Mouse (Mus musculus) MEL-GATA-1-ER (cell line): ENCODE measurements around the gene Kank3.

Experiments used
- DNase-seq: peaks from one replicate; pipeline ENCODE4 v3.0.0-alpha.2; 2012; ENCODE audit warnings: low read depth; ENCODE audit errors: extremely low read depth

The Kank3 gene

DNA sequence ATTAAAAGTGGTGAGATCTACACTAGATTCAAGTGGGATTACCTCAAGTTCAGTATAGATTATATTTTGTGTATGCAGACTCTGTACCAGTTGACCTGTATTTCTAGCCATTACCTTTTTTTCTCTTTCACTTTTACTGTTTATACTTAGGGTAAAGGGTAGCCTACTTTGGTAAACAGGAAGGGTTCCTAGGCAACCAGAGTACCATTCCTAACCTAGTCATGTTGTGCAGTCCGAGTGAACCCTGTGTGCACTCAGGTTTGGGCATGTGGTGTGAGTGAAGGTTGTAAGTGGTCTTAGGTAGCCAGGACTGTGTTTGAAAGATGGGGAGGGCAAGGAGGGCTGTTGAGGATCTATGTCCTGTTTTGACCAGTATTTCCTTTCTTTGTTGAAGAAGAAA lies 41.0 kb downstream of the Kank3 start:
- DNase-seq = no peak

DNA sequence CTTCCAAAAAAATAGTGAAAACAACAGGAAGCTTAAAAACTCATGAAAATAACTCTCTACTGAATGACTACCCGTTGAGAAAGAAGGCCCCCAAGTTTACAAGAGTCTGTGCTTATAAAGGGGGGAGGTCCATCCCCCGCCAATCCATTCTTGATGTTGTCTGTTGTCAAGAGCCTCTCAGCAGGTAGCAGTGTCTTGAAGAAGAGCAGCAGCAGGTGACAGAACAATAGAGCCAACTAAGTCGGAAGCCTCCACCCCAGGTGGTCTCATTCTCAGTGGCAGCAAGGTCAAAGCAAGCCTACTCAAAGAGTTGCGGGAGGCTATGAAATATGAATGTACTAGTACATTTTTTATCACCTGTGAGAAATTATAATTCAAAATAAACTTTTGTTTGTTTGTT lies 47.5 kb downstream of the Kank3 start:
- DNase-seq = no peak

DNA sequence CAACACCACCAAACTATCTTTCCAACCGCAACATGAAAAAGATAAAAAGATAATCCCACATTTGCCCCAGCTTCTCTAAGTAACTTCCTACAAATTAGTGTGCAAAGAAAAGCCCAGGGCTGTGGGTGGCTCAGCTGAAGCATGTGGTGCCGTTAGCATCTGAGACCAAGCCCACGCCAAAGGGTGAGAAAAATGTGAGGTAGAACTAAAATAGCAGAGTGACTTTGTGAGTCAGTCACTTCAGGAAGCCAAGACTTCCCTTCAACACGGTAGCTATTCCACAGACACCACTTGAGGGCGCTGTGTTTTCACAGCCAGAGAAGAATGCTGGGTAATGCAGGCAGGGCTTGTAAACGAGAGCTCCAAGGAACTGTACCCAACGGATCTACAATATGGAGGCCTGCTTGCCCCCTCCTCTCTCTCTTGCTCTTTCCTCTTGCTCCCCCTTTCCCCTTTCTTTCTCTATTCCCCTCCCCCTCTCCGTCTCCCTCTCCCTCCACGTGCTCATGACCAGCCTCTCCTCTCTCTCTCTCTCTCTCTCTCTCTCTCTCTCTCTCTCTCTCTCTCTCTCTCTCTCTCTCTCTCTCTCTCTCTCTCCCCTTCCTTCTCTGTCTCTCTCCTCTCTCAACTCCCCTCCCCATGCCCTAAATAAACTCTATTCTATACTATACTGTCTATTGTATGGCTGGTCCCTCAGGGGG lies 55.2 kb downstream of the Kank3 start:
- peak; percentile 77 for DNase-seq
